Mouse (Mus musculus): ENCODE data around the gene Fras1.

DNA sequence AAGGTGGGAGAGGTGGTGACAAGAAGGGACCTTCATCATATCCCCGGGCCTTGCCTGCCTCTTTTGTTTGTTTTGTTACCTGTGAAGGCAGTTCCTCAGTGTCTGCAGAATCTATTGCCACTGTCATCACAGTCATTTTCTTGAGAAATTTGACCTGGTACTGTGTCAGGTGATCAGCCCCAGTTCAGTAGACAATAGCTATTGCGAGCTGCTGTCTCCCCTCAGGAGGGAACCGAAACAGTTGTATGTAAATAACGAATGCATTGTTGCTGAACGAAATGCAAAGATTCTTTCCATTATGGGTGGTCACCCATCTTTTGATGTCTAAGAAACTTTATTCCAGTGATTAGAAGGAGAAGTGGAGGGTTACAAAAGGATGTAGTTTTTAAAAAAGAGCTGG is 137.2 kb downstream of the Fras1 start:
- no peak for TF ChIP-seq CTCF (IDR thresholded peaks at IDR 0.05; ENCODE audit: low read depth)
- no peak for TF ChIP-seq EP300 (IDR thresholded peaks at IDR 0.05; ENCODE audit: low read depth)

All from heart, postnatal 0 days (tissue).